30 mouse cellular contexts compared by ENCODE assay signal in genomic region chr10:117607051-117607803, GRCm38 (mm10).
"Had no signal": no experiment of that assay in that cellular context is flagged by ENCODE, and none has a peak within 500 bp of the region (broad histone marks: within the 10 kb centered on the region; RNA-seq: fewer than 3 reads in every experiment).

No protein-coding gene starts in this region.

- H3K4me3 ChIP-seq: gastrocnemius, adult 2 months; heart, adult 2 months; heart, embryonic 13.5 days; heart, embryonic 15.5 days; hindbrain, embryonic 10.5 days; hindbrain, embryonic 12.5 days; intestine, embryonic 15.5 days; kidney, embryonic 15.5 days; limb, embryonic 12.5 days; liver, embryonic 13.5 days; liver, embryonic 15.5 days had no signal

- H3K27me3 ChIP-seq: heart, embryonic 13.5 days; heart, embryonic 15.5 days; hindbrain, embryonic 12.5 days; intestine, embryonic 15.5 days; kidney, embryonic 15.5 days; limb, embryonic 12.5 days; liver, embryonic 13.5 days; liver, embryonic 15.5 days had no signal

- H3K9me3 ChIP-seq: heart, embryonic 13.5 days; heart, embryonic 15.5 days; hindbrain, embryonic 10.5 days; hindbrain, embryonic 12.5 days; intestine, embryonic 15.5 days; kidney, embryonic 15.5 days; limb, embryonic 12.5 days; liver, embryonic 13.5 days; liver, embryonic 15.5 days had no signal

- H3K9ac ChIP-seq: heart, embryonic 13.5 days; heart, embryonic 15.5 days; hindbrain, embryonic 12.5 days; hindbrain, embryonic 14.5 days; intestine, embryonic 15.5 days; kidney, embryonic 15.5 days; limb, embryonic 12.5 days; liver, embryonic 13.5 days; liver, embryonic 15.5 days had no signal

- DNase-seq: gastrocnemius, adult 2 months; gastrocnemius, postnatal 10 days; gastrocnemius, postnatal 25 days; heart, adult 2 months; heart, postnatal 14 days; heart, postnatal 4 days; kidney, adult 11 months; kidney, adult 2 months; kidney, adult 9 months; kidney, postnatal 14 days; kidney, postnatal 36 days; layer of hippocampus, adult 9-11 months; layer of hippocampus, postnatal 36 days; left cerebral cortex, postnatal 4 days; liver; liver, embryonic 13.5 days had no signal

- H3K27ac ChIP-seq: gastrocnemius, adult 2 months; heart, adult 2 months; heart, embryonic 13.5 days; heart, embryonic 15.5 days; hindbrain, embryonic 10.5 days; hindbrain, embryonic 12.5 days; hindbrain, embryonic 14.5 days; intestine, embryonic 15.5 days; kidney, embryonic 15.5 days; kidney, postnatal 0 days; limb, embryonic 12.5 days; liver, embryonic 13.5 days; liver, embryonic 15.5 days had no signal

- H3K4me2 ChIP-seq: heart, embryonic 11.5 days; heart, embryonic 13.5 days; heart, embryonic 15.5 days; hindbrain, embryonic 12.5 days; hindbrain, embryonic 14.5 days; intestine, embryonic 15.5 days; kidney, embryonic 15.5 days; limb, embryonic 12.5 days; liver, embryonic 11.5 days; liver, embryonic 13.5 days; liver, embryonic 15.5 days had no signal

- H3K4me1 ChIP-seq: heart, embryonic 13.5 days; heart, embryonic 15.5 days; hindbrain, embryonic 10.5 days; hindbrain, embryonic 12.5 days; intestine, embryonic 15.5 days; kidney, embryonic 15.5 days; liver, embryonic 13.5 days; liver, embryonic 15.5 days had no signal

- ATAC-seq: hindbrain, embryonic 16.5 days; inflammation-experienced regulatory T-cells, adult 6 months; intestine, embryonic 15.5 days had no signal

- H3K36me3 ChIP-seq: heart, embryonic 13.5 days; heart, embryonic 15.5 days; hindbrain, embryonic 10.5 days; hindbrain, embryonic 12.5 days; intestine, embryonic 15.5 days; kidney, embryonic 15.5 days; limb, embryonic 12.5 days; liver, embryonic 13.5 days; liver, embryonic 15.5 days had no signal
